Mouse (Mus musculus) limb, embryonic 14.5 days (tissue): Measurements from ENCODE around the gene Ppfia1. TPM values are rescaled to one million over a fixed set of nuclear protein-coding genes. Genes with fewer than 3 reads are reported as not detected.

Experiments used
- ATAC-seq: fragments of 200-750 bp; cut with Nextera tagmentation; 2 replicates; pipeline ENCODE4 v1.8.0; 2017; ENCODE audit warnings: low read depth, moderate number of reproducible peaks, moderate TSS enrichment; ENCODE audit not compliant: low FRiP score
- DNase-seq: peaks from one replicate; pipeline ENCODE4 v3.0.0-alpha.2; 2015; ENCODE audit warnings: low spot score
- H3K27ac ChIP-seq: fragments of 300-500 bp; sonication (generic); replicated peaks from 2 replicates; pipeline ENCODE4 v1.5.1; 2014; ENCODE audit warnings: low read depth, mild to moderate bottlenecking, low read length, moderate library complexity, mixed read lengths
- H3K27me3 ChIP-seq: fragments of 300-500 bp; sonication (generic); 2 replicates; pipeline ENCODE4 v1.6.1; 2014; ENCODE audit warnings: low read length, mixed read lengths; ENCODE audit not compliant: control insufficient read depth, insufficient read depth
- H3K36me3 ChIP-seq: fragments of 300-500 bp; sonication (generic); 2 replicates; pipeline ENCODE4 v1.6.1; 2014; ENCODE audit warnings: mild to moderate bottlenecking, low read length, moderate library complexity, mixed read lengths; ENCODE audit not compliant: control insufficient read depth, insufficient read depth
- H3K4me1 ChIP-seq: fragments of 300-500 bp; sonication (generic); 2 replicates; pipeline ENCODE4 v1.6.1; 2014; ENCODE audit warnings: antibody characterized with exemption, low read length, mixed read lengths; ENCODE audit not compliant: control insufficient read depth, insufficient read depth
- H3K4me2 ChIP-seq: fragments of 300-500 bp; sonication (generic); replicated peaks from 2 replicates; pipeline ENCODE4 v1.6.1; 2014; ENCODE audit warnings: low read depth, mild to moderate bottlenecking, low read length, moderate library complexity; ENCODE audit not compliant: severe bottlenecking
- H3K4me3 ChIP-seq: fragments of 300-500 bp; sonication (generic); replicated peaks from 2 replicates; pipeline ENCODE4 v1.5.1; 2014; ENCODE audit warnings: low read length
- H3K9ac ChIP-seq: fragments of 300-500 bp; sonication (generic); 2 replicates; pipeline ENCODE4 v1.6.1; 2014; ENCODE audit warnings: mild to moderate bottlenecking, low read depth, low read length, moderate library complexity; ENCODE audit not compliant: severe bottlenecking
- H3K9me3 ChIP-seq: fragments of 300-500 bp; sonication (generic); 2 replicates; pipeline ENCODE4 v1.6.1; 2016; ENCODE audit warnings: low read length; ENCODE audit not compliant: control insufficient read depth
- POLR2A ChIP-seq: fragments of 200-500 bp; IDR thresholded peaks from 2 replicates; pipeline ENCODE4 v1.8.0; 2012; ENCODE audit warnings: inconsistent platforms, mild to moderate bottlenecking, moderate library complexity, borderline replicate concordance; ENCODE audit not compliant: insufficient read depth, insufficient read length; ENCODE audit errors: extremely low read depth
- WGBS: fragments of 180-500 bp; shearing (Covaris S2); extraction: QIAGEN DNeasy Blood & Tissue Kit; methylation state at CpG from one replicate; pipeline ENCODE4 v1.1.7; 2014; 5-methylcytosine and 5-hydroxymethylcytosine counted together
- polyA plus RNA-seq, 2 experiments: library from polyadenylated mRNA; depleted of rRNA in 1 of 2; stranded (reverse) in 1 of 2; unstranded in 1 of 2; fragments of >200 nt; fragmentation: Nextera tagmentation in 1 of 2; extraction: Ambion mirVana in 1 of 2; gene quantifications; 2 replicates each; pipeline versions ENCODE4 v1.2.1 to v1.2.3; 2012 to 2014

Gene Ppfia1
- polyA plus RNA-seq, 2 experiments = 42.0 to 58.1 TPM

DNA sequence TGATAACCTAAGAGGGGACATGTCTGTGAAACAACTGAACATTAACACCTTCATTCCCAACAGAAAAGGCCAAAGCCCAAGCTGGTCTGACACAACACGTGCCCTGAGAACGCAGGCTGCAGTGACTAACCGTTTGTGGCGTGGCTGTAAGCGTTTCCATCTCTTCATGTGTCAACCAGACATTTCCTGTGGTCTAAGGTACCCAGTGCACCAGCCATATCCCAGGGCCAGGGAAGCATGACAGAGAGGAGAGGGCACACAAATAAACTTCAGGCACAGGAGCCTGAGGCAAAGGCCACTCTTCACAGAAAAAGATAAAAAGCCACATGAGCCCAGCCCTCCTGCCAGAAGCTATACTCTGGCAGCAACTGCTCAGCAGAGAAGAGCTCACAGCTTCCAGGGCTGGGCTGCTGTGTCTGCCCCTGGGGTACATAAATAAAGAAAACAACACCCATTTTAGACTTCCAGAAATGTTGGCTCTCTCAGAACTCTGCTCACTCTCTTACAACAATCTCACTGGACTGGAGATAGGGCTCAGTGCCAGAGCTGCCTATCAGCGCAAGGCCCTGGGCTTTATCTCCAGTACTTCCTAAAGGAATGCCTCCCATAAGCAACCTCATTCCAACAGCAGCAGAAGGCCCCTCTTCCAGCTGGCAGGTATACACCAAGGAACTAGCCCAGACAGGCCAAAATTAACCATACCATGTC is 64.3 kb downstream of the Ppfia1 start:
- Histone ChIP-seq H3K9ac (no peak overlapping the region), H3K27ac (no peak overlapping the region), H3K9me3 (no peaks in the 10 kb centered on the region), H3K4me3 (no peak overlapping the region), H3K4me1 (no peaks in the 10 kb centered on the region), H3K27me3 (no peaks in the 10 kb centered on the region), H3K4me2 (no peak overlapping the region), H3K36me3 (peaks cover 78% of the 10 kb centered on the region)
- TF ChIP-seq POLR2A = no peak
- ATAC-seq (no peak), DNase-seq (no peak)
- 87% methylated on average over 6 of the region's 6 CpGs for WGBS

DNA sequence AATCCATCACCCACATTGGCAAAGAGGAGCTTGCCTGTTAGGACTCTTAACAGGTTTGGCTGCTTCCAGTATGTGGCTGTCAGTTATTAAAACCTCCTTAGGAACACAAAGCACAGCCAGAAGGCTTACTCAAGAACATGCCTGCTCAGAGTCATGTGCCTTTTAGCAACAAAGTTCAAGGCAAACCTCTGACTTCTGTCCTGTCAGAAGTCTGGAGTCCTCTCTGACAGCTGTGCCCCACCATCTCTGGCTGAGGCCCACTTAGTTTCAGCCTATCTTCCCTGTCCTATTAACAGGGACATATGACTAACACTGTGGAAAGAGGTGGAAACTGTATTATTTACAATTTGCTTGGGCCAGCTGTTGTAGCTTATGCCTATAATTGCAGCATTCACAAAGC is 73.2 kb downstream of the Ppfia1 start:
- Histone ChIP-seq H3K27ac (no peak overlapping the region), H3K4me2 (no peak overlapping the region), H3K27me3 (no peaks in the 10 kb centered on the region), H3K36me3 (peaks cover 72% of the 10 kb centered on the region), H3K9ac (no peak overlapping the region), H3K9me3 (no peaks in the 10 kb centered on the region), H3K4me3 (no peak overlapping the region), H3K4me1 (no peaks in the 10 kb centered on the region)
- ATAC-seq = no peak
- TF ChIP-seq POLR2A = no peak
- no peak for DNase-seq

DNA sequence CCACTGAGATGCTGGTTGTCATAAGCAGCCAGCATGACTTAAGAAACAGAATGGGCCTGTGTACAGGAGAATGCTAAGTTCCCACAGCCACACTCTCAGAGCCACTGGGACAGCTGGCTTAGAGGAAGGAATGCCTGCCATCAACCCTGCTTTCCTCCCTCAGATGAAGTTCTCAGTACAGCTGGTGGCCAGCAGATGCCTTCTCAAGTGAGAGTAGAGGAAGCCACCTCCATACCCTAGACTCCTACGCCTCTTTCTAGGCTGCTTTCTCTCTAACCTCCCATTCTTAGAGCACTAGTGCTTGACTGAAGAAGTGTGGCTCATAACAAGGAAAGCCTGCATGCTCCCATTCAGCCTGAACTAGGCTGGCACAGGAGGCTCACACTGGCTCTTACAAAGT is 74.0 kb downstream of the Ppfia1 start:
- ATAC-seq = no peak
- Histone ChIP-seq H3K36me3 (peaks cover 65% of the 10 kb centered on the region), H3K4me3 (no peak overlapping the region)

DNA sequence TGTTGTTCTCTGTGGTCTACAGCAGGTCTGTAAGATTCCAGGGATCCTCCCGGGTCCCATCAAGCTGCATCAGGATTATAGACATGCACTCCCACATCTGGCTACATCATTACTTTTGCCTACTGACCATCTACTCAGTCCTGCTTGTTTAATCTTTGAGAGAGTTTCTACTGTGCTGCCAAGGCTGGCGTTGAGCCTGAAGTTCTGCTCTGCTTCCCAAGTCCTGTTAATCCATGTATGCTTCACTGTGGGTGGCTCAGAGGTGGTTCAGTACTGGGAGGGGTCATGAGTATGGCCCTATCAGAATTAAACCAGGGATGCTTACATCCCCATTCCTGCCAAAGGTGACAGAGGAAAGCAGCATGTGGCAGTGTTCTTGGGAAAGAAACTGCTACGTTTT is 77.8 kb downstream of the Ppfia1 start:
- H3K36me3 ChIP-seq = peaks cover 28% of the 10 kb centered on the region
- TF ChIP-seq POLR2A = no peak
- H3K27ac ChIP-seq = no peak overlapping the region
- H3K4me2 ChIP-seq = no peak overlapping the region
- H3K9ac ChIP-seq = no peak overlapping the region
- H3K4me1 ChIP-seq = no peaks in the 10 kb centered on the region
- no peaks in the 10 kb centered on the region for H3K27me3 ChIP-seq
- ATAC-seq (no peak), DNase-seq (no peak)
- H3K4me3 ChIP-seq = no peak overlapping the region
- WGBS = 81% methylated on average over 3 of the region's 3 CpGs
- no peaks in the 10 kb centered on the region for H3K9me3 ChIP-seq

More for the DNA sequence above, 74.0 kb downstream of the Ppfia1 start:
- H3K4me1 ChIP-seq = no peaks in the 10 kb centered on the region
- no peak overlapping the region for H3K4me2 ChIP-seq
- TF ChIP-seq POLR2A = no peak
- H3K27me3 ChIP-seq = no peaks in the 10 kb centered on the region
- no peak overlapping the region for H3K27ac ChIP-seq
- WGBS = 100% methylated on average over 1 of the region's 1 CpGs
- no peaks in the 10 kb centered on the region for H3K9me3 ChIP-seq
- no peak overlapping the region for H3K9ac ChIP-seq
- no peak for DNase-seq

GRCm38 (mm10) chr7:144473486-144473885 is 80.0 kb downstream of the Ppfia1 start:
- no peak for ATAC-seq
- WGBS = 59% methylated on average over 4 of the region's 4 CpGs

More at GRCm38 (mm10) chr7:144473486-144473885, 80.0 kb downstream of the Ppfia1 start:
- H3K9ac ChIP-seq = no peak overlapping the region
- H3K4me3 ChIP-seq = no peak overlapping the region
- H3K9me3 ChIP-seq = no peaks in the 10 kb centered on the region
- no peaks in the 10 kb centered on the region for H3K27me3 ChIP-seq
- no peak overlapping the region for H3K4me2 ChIP-seq
- no peak for TF ChIP-seq POLR2A
- DNase-seq = no peak
- H3K4me1 ChIP-seq = peaks cover 9% of the 10 kb centered on the region
- peaks cover 16% of the 10 kb centered on the region for H3K36me3 ChIP-seq
- no peak overlapping the region for H3K27ac ChIP-seq
